Mouse (Mus musculus): ENCODE data around the gene Ddx41. TPM values are rescaled to one million over a fixed set of nuclear protein-coding genes. Genes with fewer than 3 reads are reported as not detected.

The Ddx41 gene
- polyA plus RNA-seq, 1 experiment from 2014 or later = 60.1 TPM

- no peak overlapping the region for H3K4me3 ChIP-seq (replicated peaks; ENCODE audit: low read depth, low read length)
- H3K27me3 ChIP-seq (ENCODE audit: insufficient read depth, low read length) = no peaks in the 10 kb centered on the region
- peaks cover 14% of the 10 kb centered on the region; the same call in 1 of the 2 replicates for H3K4me1 ChIP-seq (replicated peaks; ENCODE audit: insufficient read depth, low read length)
- no peak overlapping the region for H3K9ac ChIP-seq (ENCODE audit: low read depth, low read length)
- 87% methylated on average over 10 of the region's 10 CpGs for WGBS
- H3K4me2 ChIP-seq (ENCODE audit: low read length) = no peak overlapping the region
- H3K27ac ChIP-seq = no peak overlapping the region
- DNase-seq (ENCODE audit: low spot score) (no peak), ATAC-seq (replicated peaks; ENCODE audit: low FRiP score, low read depth) (no peak)
- H3K9me3 ChIP-seq (replicated peaks; ENCODE audit: low read length) = no peaks in the 10 kb centered on the region
- H3K36me3 ChIP-seq (ENCODE audit: insufficient read depth, low read length) = peaks cover 62% of the 10 kb centered on the region
- no peak for TF ChIP-seq CTCF (IDR thresholded peaks at IDR 0.05; ENCODE audit: low read depth)
These were observed 29.8 kb downstream of the Ddx41 start for GRCm38 (mm10) chr13:55506697-55507096.

- ATAC-seq (replicated peaks; ENCODE audit: low FRiP score, low read depth) (no peak), DNase-seq (ENCODE audit: low spot score) (no peak)
- H3K27ac ChIP-seq = no peak overlapping the region
- H3K9me3 ChIP-seq (replicated peaks; ENCODE audit: low read length) = no peaks in the 10 kb centered on the region
- peaks cover 62% of the 10 kb centered on the region for H3K36me3 ChIP-seq (ENCODE audit: insufficient read depth, low read length)
- no peak overlapping the region for H3K4me2 ChIP-seq (ENCODE audit: low read length)
- H3K4me1 ChIP-seq (replicated peaks; ENCODE audit: insufficient read depth, low read length) = peaks cover 5% of the 10 kb centered on the region; the same call in 1 of the 2 replicates
- no peaks in the 10 kb centered on the region for H3K27me3 ChIP-seq (ENCODE audit: insufficient read depth, low read length)
- no peak overlapping the region for H3K4me3 ChIP-seq (replicated peaks; ENCODE audit: low read depth, low read length)
- no peak overlapping the region for H3K9ac ChIP-seq (ENCODE audit: low read depth, low read length)
- 93% methylated on average over 9 of the region's 9 CpGs for whole genome bisulfite sequencing
- no peak for TF ChIP-seq CTCF (IDR thresholded peaks at IDR 0.05; ENCODE audit: low read depth)
These were observed 30.6 kb downstream of the Ddx41 start for GRCm38 (mm10) chr13:55505810-55506209.

DNA sequence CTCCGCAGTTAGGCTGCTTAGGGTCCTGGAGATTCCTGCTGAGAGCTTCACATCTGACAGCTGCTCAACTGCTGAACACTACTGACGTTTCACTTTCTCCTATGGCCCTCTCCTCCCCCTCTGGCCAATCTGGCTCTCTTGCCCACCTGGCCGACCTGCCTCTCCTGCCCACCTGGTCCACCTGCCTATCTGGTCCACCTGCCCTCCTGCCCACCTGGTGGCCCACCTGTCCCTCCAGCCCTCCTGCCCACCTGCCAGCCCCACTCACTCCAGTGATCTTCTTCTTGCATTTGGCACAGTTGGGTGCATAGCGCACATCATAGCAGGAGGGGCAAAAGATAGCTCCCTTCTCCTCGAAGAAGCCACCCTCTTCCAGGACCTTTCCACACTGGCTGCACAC, 32.1 kb downstream of the Ddx41 start:
- no peak overlapping the region for H3K9ac ChIP-seq (ENCODE audit: low read depth, low read length)
- TF ChIP-seq CTCF (IDR thresholded peaks at IDR 0.05; ENCODE audit: low read depth) = no peak
- H3K4me2 ChIP-seq (ENCODE audit: low read length) = no peak overlapping the region
- peaks cover 69% of the 10 kb centered on the region for H3K36me3 ChIP-seq (ENCODE audit: insufficient read depth, low read length)
- 83% methylated on average over 5 of the region's 5 CpGs for WGBS
- H3K27ac ChIP-seq = no peak overlapping the region
- H3K4me3 ChIP-seq (replicated peaks; ENCODE audit: low read depth, low read length) = no peak overlapping the region
- H3K9me3 ChIP-seq (replicated peaks; ENCODE audit: low read length) = no peaks in the 10 kb centered on the region
- no peaks in the 10 kb centered on the region for H3K4me1 ChIP-seq (replicated peaks; ENCODE audit: insufficient read depth, low read length)
- ATAC-seq (replicated peaks; ENCODE audit: low FRiP score, low read depth) (no peak), DNase-seq (ENCODE audit: low spot score) (no peak)
- no peaks in the 10 kb centered on the region for H3K27me3 ChIP-seq (ENCODE audit: insufficient read depth, low read length)

DNA sequence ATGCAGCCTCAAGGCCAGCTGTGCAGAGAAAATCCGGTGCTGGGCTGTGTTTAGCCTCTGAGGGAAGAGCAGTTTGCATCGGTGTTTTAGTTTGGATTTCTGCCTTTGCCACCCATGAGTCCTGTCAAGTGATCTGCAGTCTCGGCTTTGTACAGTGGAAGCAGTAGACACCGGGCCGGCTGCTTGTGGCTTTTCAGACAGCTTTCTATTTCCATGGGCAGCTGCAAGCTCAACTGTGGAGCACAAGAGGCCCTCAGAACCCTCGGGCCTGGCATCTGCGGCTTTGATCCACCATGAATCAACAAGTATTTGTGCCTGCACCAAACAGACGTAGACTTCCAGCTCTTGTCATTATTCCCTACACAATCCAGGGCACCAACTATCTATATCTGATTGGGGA, 34.1 kb downstream of the Ddx41 start:
- WGBS = 92% methylated on average over 8 of the region's 8 CpGs
- no peak for TF ChIP-seq CTCF (IDR thresholded peaks at IDR 0.05; ENCODE audit: low read depth)
- Histone ChIP-seq H3K4me3 (replicated peaks; ENCODE audit: low read depth, low read length) (no peak overlapping the region), H3K27me3 (ENCODE audit: insufficient read depth, low read length) (no peaks in the 10 kb centered on the region), H3K4me1 (replicated peaks; ENCODE audit: insufficient read depth, low read length) (no peaks in the 10 kb centered on the region), H3K27ac (no peak overlapping the region), H3K36me3 (ENCODE audit: insufficient read depth, low read length) (peaks cover 67% of the 10 kb centered on the region), H3K9me3 (replicated peaks; ENCODE audit: low read length) (no peaks in the 10 kb centered on the region), H3K4me2 (ENCODE audit: low read length) (no peak overlapping the region), H3K9ac (ENCODE audit: low read depth, low read length) (no peak overlapping the region)
- DNase-seq (ENCODE audit: low spot score) (no peak), ATAC-seq (replicated peaks; ENCODE audit: low FRiP score, low read depth) (no peak)

GRCm38 (mm10) chr13:55500575-55500974, 35.9 kb downstream of the Ddx41 start:
- Histone ChIP-seq H3K9ac (ENCODE audit: low read depth, low read length) (no peak overlapping the region), H3K4me2 (ENCODE audit: low read length) (no peak overlapping the region), H3K4me1 (replicated peaks; ENCODE audit: insufficient read depth, low read length) (no peaks in the 10 kb centered on the region), H3K27me3 (ENCODE audit: insufficient read depth, low read length) (no peaks in the 10 kb centered on the region), H3K36me3 (ENCODE audit: insufficient read depth, low read length) (peaks cover 49% of the 10 kb centered on the region), H3K4me3 (replicated peaks; ENCODE audit: low read depth, low read length) (no peak overlapping the region), H3K9me3 (replicated peaks; ENCODE audit: low read length) (no peaks in the 10 kb centered on the region), H3K27ac (no peak overlapping the region)
- ATAC-seq (replicated peaks; ENCODE audit: low FRiP score, low read depth) (no peak), DNase-seq (ENCODE audit: low spot score) (no peak)
- WGBS = 80% methylated on average over 10 of the region's 10 CpGs
- no peak for TF ChIP-seq CTCF (IDR thresholded peaks at IDR 0.05; ENCODE audit: low read depth)

DNA sequence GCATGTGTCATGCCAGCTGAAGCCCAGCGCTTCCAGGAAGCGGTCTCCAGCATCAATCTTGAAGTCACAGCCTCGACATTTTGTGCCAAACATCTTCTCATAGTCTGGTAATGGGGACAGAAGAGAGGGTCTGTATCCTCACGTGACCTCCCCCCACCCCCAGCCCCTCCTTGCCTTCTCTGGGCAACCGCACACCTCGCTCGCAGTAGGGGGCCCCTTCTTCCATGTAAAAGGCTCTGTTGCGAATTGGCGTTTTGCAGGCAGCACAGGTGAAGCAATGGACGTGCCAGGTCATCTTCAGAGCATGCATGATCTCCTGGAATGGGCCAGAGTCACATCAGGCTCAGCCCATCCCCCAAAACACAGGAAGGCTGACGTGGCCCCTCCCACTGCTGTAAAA, 37.6 kb downstream of the Ddx41 start:
- H3K27ac ChIP-seq = no peak overlapping the region
- peaks cover 34% of the 10 kb centered on the region for H3K36me3 ChIP-seq (ENCODE audit: insufficient read depth, low read length)
- no peaks in the 10 kb centered on the region for H3K4me1 ChIP-seq (replicated peaks; ENCODE audit: insufficient read depth, low read length)
- TF ChIP-seq CTCF (IDR thresholded peaks at IDR 0.05; ENCODE audit: low read depth) = no peak
- H3K4me2 ChIP-seq (ENCODE audit: low read length) = no peak overlapping the region
- H3K4me3 ChIP-seq (replicated peaks; ENCODE audit: low read depth, low read length) = no peak overlapping the region
- WGBS = 68% methylated on average over 11 of the region's 11 CpGs
- ATAC-seq (replicated peaks; ENCODE audit: low FRiP score, low read depth) = no peak
- no peaks in the 10 kb centered on the region for H3K27me3 ChIP-seq (ENCODE audit: insufficient read depth, low read length)
- no peak overlapping the region for H3K9ac ChIP-seq (ENCODE audit: low read depth, low read length)
- no peaks in the 10 kb centered on the region for H3K9me3 ChIP-seq (replicated peaks; ENCODE audit: low read length)
- DNase-seq (ENCODE audit: low spot score) = no peak

GRCm38 (mm10) chr13:55496661-55497060, 39.8 kb downstream of the Ddx41 start:
- DNase-seq (ENCODE audit: low spot score) (no peak), ATAC-seq (replicated peaks; ENCODE audit: low FRiP score, low read depth) (no peak)
- no peak overlapping the region for H3K27ac ChIP-seq
- 79% methylated on average over 6 of the region's 6 CpGs for WGBS
- H3K36me3 ChIP-seq (ENCODE audit: insufficient read depth, low read length) = peaks cover 17% of the 10 kb centered on the region; the same call in 1 of the 2 replicates
- H3K4me3 ChIP-seq (replicated peaks; ENCODE audit: low read depth, low read length) = no peak overlapping the region
- H3K9ac ChIP-seq (ENCODE audit: low read depth, low read length) = no peak overlapping the region
- no peaks in the 10 kb centered on the region for H3K27me3 ChIP-seq (ENCODE audit: insufficient read depth, low read length)
- H3K9me3 ChIP-seq (replicated peaks; ENCODE audit: low read length) = no peaks in the 10 kb centered on the region
- no peaks in the 10 kb centered on the region for H3K4me1 ChIP-seq (replicated peaks; ENCODE audit: insufficient read depth, low read length)
- no peak overlapping the region for H3K4me2 ChIP-seq (ENCODE audit: low read length)
- TF ChIP-seq CTCF (IDR thresholded peaks at IDR 0.05; ENCODE audit: low read depth) = no peak

Data from kidney, postnatal 0 days (tissue).